Mouse (Mus musculus) embryonic facial prominence, embryonic 13.5 days (tissue): ENCODE measurements around the gene Best1. TPM values are rescaled to one million over a fixed set of nuclear protein-coding genes. Genes with fewer than 3 reads are reported as not detected.

Experiments used
- ATAC-seq: fragments of 200-750 bp; cut with Nextera tagmentation; 2 replicates; pipeline ENCODE4 v1.8.0; 2017; ENCODE audit warnings: low read depth; ENCODE audit not compliant: insufficient number of reproducible peaks, insufficient read depth, low FRiP score, low TSS enrichment
- H3K27ac ChIP-seq: fragments of 300-500 bp; sonication (generic); 2 replicates; pipeline ENCODE4 v1.5.1; 2015; ENCODE audit warnings: moderate library complexity, mild to moderate bottlenecking, inconsistent platforms
- H3K27me3 ChIP-seq: fragments of 300-500 bp; sonication (generic); 2 replicates; pipeline ENCODE4 v1.6.1; 2015; ENCODE audit warnings: mild to moderate bottlenecking, inconsistent platforms
- H3K36me3 ChIP-seq: fragments of 300-500 bp; sonication (generic); 2 replicates; pipeline ENCODE4 v1.6.1; 2015; ENCODE audit warnings: mild to moderate bottlenecking, inconsistent platforms
- H3K4me1 ChIP-seq: fragments of 300-500 bp; sonication (generic); 2 replicates; pipeline ENCODE4 v1.6.1; 2015; ENCODE audit warnings: inconsistent platforms
- H3K4me2 ChIP-seq: fragments of 300-500 bp; sonication (generic); 2 replicates; pipeline ENCODE4 v1.6.1; 2015; ENCODE audit warnings: moderate library complexity, mild to moderate bottlenecking, inconsistent platforms
- H3K4me3 ChIP-seq: fragments of 300-500 bp; sonication (generic); 2 replicates; pipeline ENCODE4 v1.5.1; 2015; ENCODE audit warnings: mild to moderate bottlenecking, inconsistent platforms
- H3K9ac ChIP-seq: fragments of 300-500 bp; sonication (generic); 2 replicates; pipeline ENCODE4 v1.6.1; 2015; ENCODE audit warnings: mild to moderate bottlenecking, inconsistent platforms
- H3K9me3 ChIP-seq: fragments of 300-500 bp; sonication (generic); 2 replicates; pipeline ENCODE4 v1.6.1; 2016; ENCODE audit warnings: inconsistent platforms
- WGBS: fragments of 180-500 bp; shearing (Covaris S2); methylation state at CpG from one replicate; pipeline ENCODE4 v1.1.7; 2015; ENCODE audit warnings: mixed read lengths; 5-methylcytosine and 5-hydroxymethylcytosine counted together
- polyA plus RNA-seq: library from polyadenylated mRNA; unstranded; fragments of >200 nt; fragmentation: Nextera tagmentation; extraction: Ambion mirVana; gene quantifications from 2 replicates; pipeline ENCODE4 v1.2.1, GENCODE M21; 2015

Gene Best1
- polyA plus RNA-seq, 1 experiment from 2014 or later: 0.98 TPM

DNA sequence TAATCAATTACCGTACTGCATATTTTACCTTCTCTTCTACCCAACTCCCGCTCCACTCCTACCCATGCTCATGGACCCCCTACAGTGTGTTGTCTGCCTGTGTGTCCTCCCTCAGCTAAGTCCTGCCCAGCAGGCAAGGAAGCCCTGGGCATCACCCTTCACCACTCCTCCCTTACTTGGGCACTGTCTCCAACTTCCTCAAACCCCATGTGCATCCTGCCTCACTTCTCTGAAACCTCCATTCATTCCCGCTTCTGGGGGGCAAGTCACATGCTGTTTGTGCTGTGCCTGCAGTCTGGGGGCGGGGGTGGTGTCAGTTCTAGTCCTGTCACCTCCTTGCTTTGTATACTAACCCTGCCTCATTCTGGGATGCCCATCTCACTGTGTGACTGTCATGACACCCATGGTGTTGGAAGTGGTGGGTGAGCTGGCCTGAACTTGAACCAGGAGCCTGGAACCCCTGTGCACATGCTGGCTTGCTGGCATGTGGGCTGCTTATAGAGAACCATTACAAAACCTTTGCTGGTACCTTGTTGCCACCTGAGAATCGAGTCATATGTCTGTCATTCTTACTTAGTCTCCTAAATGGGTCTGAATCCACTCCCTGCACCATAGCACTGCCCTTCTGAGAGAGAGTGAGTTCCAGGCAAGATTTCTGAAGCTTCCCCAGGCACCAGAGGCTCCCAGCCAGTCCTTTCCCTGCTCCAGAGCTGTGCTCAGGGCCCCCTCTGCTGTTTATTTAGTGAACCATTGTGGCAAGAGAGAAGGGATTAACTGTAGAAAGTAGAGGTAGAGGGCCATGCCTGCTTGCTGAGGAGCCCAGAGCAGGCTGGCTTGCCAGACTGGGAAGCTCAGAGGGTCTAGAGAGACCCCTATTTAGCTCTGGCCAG is 21.2 kb upstream of the Best1 start:
- Histone ChIP-seq H3K27me3 (no peaks in the 10 kb centered on the region), H3K9me3 (no peaks in the 10 kb centered on the region), H3K4me2 (no peak overlapping the region), H3K4me3 (no peak overlapping the region), H3K36me3 (peaks cover 13% of the 10 kb centered on the region), H3K9ac (peak overlapping the region; percentile 49; the same call in 1 of the 2 replicates), H3K27ac (peak overlapping the region; percentile 24), H3K4me1 (peaks cover 72% of the 10 kb centered on the region)
- no peak for ATAC-seq
- WGBS: 70% methylated on average over 5 of the region's 5 CpGs

DNA sequence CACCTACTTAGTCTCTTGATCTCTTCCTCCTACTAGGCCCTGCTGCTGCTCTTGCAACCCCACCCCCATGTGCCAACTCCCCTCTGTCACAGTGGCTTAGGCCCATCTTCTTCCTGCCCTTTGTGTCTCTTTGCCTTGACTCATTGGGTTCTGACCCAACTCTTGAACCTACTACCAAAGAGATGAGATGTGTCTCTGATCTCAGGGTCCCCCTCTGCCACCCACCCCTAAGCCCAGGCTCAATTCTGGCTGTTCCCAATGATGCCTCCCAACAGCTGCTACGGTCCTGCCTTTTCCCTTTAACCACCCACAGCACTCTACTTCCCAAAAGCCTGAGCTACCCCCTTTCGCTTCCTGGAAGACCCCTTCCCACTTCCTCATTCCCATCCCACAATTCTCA is 20.5 kb upstream of the Best1 start:
- H3K27me3 ChIP-seq: no peaks in the 10 kb centered on the region
- no peaks in the 10 kb centered on the region for H3K9me3 ChIP-seq
- H3K4me3 ChIP-seq: no peak overlapping the region
- no peak for ATAC-seq
- H3K4me2 ChIP-seq: 0 out of 2 replicates have a peak overlapping the region, but pooled peaks have one; percentile 0
- no peak overlapping the region for H3K9ac ChIP-seq
- H3K27ac ChIP-seq: 0 out of 2 replicates have a peak overlapping the region, but pooled peaks have one; percentile 22
- H3K36me3 ChIP-seq: peaks cover 6% of the 10 kb centered on the region
- peaks cover 74% of the 10 kb centered on the region for H3K4me1 ChIP-seq
- 81% methylated on average over 2 of the region's 2 CpGs for WGBS

DNA sequence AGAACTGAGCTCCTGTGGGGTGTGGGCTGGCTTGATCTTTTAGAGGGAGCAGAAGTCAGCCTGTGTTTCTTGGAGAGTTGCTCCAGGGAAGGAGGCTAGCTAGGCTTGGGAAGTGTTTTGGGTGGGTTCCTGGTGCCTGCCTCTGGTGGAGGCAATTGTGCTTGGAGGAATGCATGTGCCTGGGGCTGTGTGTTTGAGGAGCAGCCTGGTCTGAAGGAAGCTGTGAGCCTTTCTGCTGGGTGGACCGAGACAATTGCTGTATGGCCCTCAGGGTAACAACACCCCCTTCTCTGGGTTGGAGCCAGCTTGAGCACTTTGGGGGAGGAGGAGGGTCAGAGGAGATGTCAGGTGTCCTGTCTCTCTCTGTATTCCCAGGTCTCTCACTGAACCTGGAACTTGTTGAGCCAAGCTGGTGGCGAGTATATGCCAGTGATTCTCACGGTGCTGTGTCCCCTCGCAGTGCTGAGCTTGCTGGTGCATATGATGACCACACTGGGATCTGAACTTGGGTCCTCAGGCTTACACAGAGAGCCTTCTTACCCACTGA is 17.9 kb upstream of the Best1 start:
- peak overlapping the region; percentile 79 for H3K9ac ChIP-seq
- peak overlapping the region; percentile 39; the same call in 1 of the 2 replicates for H3K27ac ChIP-seq
- H3K4me1 ChIP-seq: peaks cover 71% of the 10 kb centered on the region
- H3K4me3 ChIP-seq: peak overlapping the region; percentile 62
- no peaks in the 10 kb centered on the region for H3K36me3 ChIP-seq
- no peak for ATAC-seq
- H3K9me3 ChIP-seq: no peaks in the 10 kb centered on the region
- H3K4me2 ChIP-seq: peak overlapping the region; percentile 92
- WGBS: 55% methylated on average over 4 of the region's 4 CpGs
- H3K27me3 ChIP-seq: no peaks in the 10 kb centered on the region

DNA sequence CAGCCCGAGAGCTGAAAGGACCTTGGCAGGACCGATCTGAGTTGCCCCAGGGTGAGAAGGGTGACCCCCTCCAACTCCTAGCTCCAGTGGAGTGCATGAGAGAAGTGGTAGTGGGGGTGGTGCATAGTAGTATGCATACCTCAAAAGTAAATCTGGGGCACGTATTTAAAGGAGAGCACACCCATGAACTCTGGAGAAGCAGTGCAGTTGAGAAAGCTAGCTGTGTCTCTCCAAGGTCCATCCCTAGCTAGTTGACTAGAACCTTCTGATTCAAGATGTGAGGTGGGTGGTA is 17.0 kb upstream of the Best1 start:
- no peaks in the 10 kb centered on the region for H3K36me3 ChIP-seq
- 0% methylated on average over 3 of the region's 3 CpGs for WGBS
- ATAC-seq: no peak

DNA sequence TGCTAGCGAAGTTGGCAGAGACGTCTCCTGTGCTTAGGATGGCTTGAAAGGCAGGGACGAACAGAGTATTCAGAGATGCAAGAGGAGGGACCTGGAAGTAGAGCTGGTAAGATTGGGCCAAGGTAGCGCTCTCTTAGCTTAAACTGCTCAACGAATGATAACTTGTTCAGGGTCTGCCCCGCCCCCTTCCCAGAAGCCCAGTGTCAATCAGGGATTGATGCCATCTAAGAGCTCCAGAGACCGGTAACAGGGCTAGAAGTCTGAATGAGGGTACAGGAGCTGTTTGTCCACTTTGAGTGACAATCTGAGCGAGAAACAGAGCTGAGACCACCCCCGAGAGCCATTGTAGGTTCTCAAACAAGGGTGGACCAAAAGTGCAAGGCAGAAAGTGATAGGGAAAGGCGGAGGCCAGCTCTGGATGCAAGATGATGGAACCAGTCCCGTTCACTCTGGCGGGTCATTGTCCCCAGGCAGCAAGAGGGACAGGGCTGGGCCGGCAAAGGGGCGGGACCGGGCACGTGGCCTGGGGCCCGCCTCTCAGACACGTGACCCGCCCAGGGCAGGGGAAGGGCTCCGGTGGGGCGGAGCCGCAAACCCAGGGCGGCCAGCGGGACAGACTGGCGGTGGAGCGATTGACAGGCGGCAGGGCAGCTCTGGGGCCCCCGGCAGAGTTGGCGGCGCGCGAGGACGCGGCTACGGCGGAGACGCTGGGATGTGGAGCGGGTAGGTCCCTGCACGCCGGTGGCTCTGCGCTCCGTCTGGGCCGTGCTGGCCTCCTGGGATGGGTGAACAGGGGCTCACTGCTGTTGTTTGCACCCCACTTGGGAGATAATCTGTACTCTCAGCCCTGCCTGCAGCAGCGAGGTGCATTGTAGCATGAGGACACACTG is 16.4 kb upstream of the Best1 start:
- WGBS: 5% methylated on average over 44 of the region's 44 CpGs
- peaks cover 73% of the 10 kb centered on the region for H3K4me1 ChIP-seq

More for the DNA sequence above, 17.0 kb upstream of the Best1 start:
- H3K4me3 ChIP-seq: peak overlapping the region; percentile 62
- peak overlapping the region; percentile 92 for H3K4me2 ChIP-seq
- H3K9me3 ChIP-seq: no peaks in the 10 kb centered on the region
- peak overlapping the region; percentile 79 for H3K9ac ChIP-seq
- H3K4me1 ChIP-seq: peaks cover 73% of the 10 kb centered on the region
- H3K27me3 ChIP-seq: no peaks in the 10 kb centered on the region
- H3K27ac ChIP-seq: peak overlapping the region; percentile 80

DNA sequence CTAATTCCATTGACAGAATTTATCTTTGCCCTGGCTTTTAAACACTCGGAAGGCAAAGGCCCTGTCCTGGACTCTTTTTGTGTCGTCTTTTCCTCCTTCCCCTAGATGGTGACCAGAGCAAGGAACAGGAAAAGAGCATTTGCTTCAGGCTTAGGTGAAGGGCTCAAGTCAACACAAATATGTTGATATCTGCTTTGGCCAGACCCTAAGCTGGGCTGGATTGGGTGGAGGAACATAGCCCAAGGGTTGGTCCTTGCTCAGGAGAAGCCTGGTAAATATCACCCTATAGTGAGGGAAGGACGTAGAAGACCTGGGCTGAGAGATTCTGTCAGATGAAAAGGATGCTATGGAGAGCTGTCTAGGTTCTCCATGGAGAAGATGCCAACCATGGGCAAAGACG is 14.7 kb upstream of the Best1 start:
- Histone ChIP-seq H3K36me3 (no peaks in the 10 kb centered on the region), H3K27me3 (no peaks in the 10 kb centered on the region), H3K27ac (no peak overlapping the region), H3K4me1 (peaks cover 63% of the 10 kb centered on the region), H3K9me3 (no peaks in the 10 kb centered on the region), H3K4me2 (no peak overlapping the region), H3K9ac (no peak overlapping the region), H3K4me3 (no peak overlapping the region)
- no peak for ATAC-seq
- WGBS: 86% methylated on average over 4 of the region's 4 CpGs

More for the DNA sequence above, 16.4 kb upstream of the Best1 start:
- H3K4me3 ChIP-seq: peak overlapping the region; percentile 62
- no peaks in the 10 kb centered on the region for H3K36me3 ChIP-seq
- H3K9me3 ChIP-seq: no peaks in the 10 kb centered on the region
- H3K27me3 ChIP-seq: no peaks in the 10 kb centered on the region
- ATAC-seq: peak; percentile 70
- H3K4me2 ChIP-seq: peak overlapping the region; percentile 92
- H3K9ac ChIP-seq: peak overlapping the region; percentile 79
- peak overlapping the region; percentile 80 for H3K27ac ChIP-seq

DNA sequence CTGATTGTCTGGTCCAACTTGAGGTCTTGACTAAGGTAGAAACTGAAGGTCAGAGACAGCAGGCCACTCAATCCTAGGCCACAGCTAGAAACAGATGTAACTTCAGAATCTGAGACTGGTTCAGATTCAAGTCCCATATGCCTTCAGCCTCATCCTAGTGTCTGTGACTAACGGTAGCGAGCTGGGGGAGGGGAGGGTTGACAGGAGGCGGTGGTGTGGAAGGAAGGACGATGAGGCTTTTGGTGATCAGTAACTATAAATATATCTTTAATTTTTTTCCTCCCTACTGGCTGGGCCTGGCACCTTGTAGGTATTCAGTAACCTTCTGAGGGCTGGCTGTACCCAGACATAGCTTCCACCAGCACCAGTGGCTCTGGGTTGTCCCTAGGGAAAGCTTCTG is 14.0 kb upstream of the Best1 start:
- Histone ChIP-seq H3K27ac (0 out of 2 replicates have a peak overlapping the region, but pooled peaks have one; percentile 28), H3K36me3 (no peaks in the 10 kb centered on the region), H3K4me1 (peaks cover 61% of the 10 kb centered on the region), H3K9me3 (no peaks in the 10 kb centered on the region), H3K4me3 (no peak overlapping the region), H3K27me3 (no peaks in the 10 kb centered on the region), H3K9ac (no peak overlapping the region), H3K4me2 (no peak overlapping the region)
- WGBS: 68% methylated on average over 4 of the region's 4 CpGs
- ATAC-seq: no peak

DNA sequence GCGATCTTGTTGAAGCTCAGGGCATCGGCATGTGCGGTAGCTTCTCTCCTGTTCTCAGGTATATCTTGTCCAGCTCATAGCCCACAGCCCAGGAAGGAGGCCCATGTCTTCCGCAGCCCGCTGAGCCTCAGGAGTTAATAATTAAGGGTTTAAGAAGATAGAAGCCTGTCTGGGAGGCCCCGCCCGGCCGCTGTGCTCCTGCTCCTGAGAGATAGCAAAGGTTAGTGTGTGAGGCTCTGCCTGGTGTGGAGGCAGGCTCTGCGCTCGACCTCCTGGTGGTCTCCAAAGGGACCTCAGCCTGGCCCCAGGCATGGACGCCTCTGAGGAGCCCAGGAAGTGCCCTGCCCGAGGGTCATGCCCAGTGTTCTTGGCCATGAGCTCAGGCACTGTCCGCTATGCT is 13.4 kb upstream of the Best1 start:
- Histone ChIP-seq H3K27ac (peak overlapping the region; percentile 97; the same call in 1 of the 2 replicates), H3K4me2 (no peak overlapping the region), H3K9ac (no peak overlapping the region), H3K27me3 (no peaks in the 10 kb centered on the region), H3K36me3 (no peaks in the 10 kb centered on the region), H3K9me3 (no peaks in the 10 kb centered on the region), H3K4me1 (peaks cover 58% of the 10 kb centered on the region), H3K4me3 (no peak overlapping the region)
- 58% methylated on average over 13 of the region's 13 CpGs for WGBS
- no peak for ATAC-seq

DNA sequence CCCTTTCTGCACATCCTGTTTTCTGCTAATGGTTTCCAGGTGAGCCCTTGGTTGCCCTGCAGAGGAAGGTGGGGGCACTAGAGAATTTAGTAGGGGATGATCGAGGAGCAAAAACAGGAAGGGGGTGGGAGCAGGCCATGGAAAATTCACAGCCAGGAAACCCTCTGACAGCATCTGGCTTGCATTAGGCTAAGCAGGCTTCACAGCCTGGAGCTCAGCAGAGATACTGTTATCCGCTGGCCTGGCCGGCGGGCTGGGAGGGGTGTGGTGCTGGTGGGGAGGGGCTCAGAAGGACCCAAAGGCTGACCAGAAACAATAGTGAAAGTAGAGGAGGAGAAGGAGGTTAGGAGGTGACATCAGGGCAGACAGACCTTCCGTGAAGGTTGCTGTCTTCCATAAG is 12.5 kb upstream of the Best1 start:
- no peaks in the 10 kb centered on the region for H3K27me3 ChIP-seq
- WGBS: 19% methylated on average over 5 of the region's 5 CpGs
- H3K4me2 ChIP-seq: peak overlapping the region; percentile 26; the same call in 1 of the 2 replicates
- H3K36me3 ChIP-seq: no peaks in the 10 kb centered on the region
- no peak overlapping the region for H3K9ac ChIP-seq
- peak; percentile 63 for ATAC-seq
- H3K4me1 ChIP-seq: peaks cover 49% of the 10 kb centered on the region
- H3K4me3 ChIP-seq: no peak overlapping the region
- H3K27ac ChIP-seq: peak overlapping the region; percentile 97
- no peaks in the 10 kb centered on the region for H3K9me3 ChIP-seq

DNA sequence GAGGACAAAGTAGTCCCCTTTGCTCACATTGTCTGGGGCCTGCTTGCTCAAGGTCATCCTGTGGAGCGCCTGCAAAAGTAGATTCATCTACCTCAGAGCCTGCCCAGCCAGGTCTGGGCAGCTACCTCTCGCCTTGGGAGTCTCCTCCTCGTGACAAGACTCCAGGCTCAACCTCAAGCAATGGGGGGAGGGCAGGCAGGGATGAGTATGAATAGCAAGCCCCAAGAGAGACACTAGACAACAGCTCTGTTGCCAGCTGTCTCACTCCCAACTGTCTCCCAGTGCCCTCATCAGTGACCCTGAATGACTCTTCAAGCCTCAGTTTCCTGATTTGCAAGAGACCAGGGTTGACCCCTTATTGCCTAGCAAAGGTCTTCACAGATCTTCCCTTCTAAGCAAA is 11.9 kb upstream of the Best1 start:
- no peak for ATAC-seq
- peak overlapping the region; percentile 32; the same call in 1 of the 2 replicates for H3K9ac ChIP-seq
- H3K4me2 ChIP-seq: peak overlapping the region; percentile 26

DNA sequence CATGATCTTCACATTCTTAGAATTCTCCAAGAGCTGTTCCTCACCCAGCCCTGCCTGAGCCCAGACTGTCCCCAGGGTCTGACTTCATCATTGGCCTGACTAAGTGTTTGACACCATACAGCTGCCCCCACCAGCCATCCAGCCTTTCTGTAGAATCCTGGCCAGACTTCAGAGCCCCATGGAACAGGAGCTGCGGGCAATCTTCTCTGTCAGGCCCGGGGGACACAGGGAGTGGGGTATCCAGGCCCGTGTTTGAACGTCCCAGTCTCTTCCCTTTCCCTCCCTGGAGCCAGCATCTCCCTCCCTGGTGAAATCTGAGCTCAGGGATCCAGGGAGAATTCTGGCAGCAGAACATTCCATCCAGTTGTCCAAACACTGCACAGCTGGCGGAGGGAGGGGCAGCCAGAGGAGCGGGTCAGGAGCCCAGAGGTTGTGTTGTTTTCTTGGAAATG is 11.4 kb upstream of the Best1 start:
- peak overlapping the region; percentile 26 for H3K4me2 ChIP-seq

More for the DNA sequence above, 11.9 kb upstream of the Best1 start:
- H3K4me3 ChIP-seq: no peak overlapping the region
- H3K4me1 ChIP-seq: peaks cover 43% of the 10 kb centered on the region
- peak overlapping the region; percentile 97 for H3K27ac ChIP-seq
- 12% methylated on average over 3 of the region's 3 CpGs for WGBS
- H3K27me3 ChIP-seq: no peaks in the 10 kb centered on the region
- no peaks in the 10 kb centered on the region for H3K36me3 ChIP-seq
- no peaks in the 10 kb centered on the region for H3K9me3 ChIP-seq

More for the DNA sequence above, 11.4 kb upstream of the Best1 start:
- H3K9ac ChIP-seq: peak overlapping the region; percentile 32; the same call in 1 of the 2 replicates
- no peaks in the 10 kb centered on the region for H3K36me3 ChIP-seq
- peaks cover 40% of the 10 kb centered on the region for H3K4me1 ChIP-seq
- WGBS: 6% methylated on average over 6 of the region's 6 CpGs
- H3K4me3 ChIP-seq: no peak overlapping the region
- H3K9me3 ChIP-seq: no peaks in the 10 kb centered on the region
- H3K27ac ChIP-seq: peak overlapping the region; percentile 97
- no peaks in the 10 kb centered on the region for H3K27me3 ChIP-seq
- ATAC-seq: peak; percentile 52; the same call in 1 of the 2 replicates
